Mouse (Mus musculus): ENCODE results near the gene Hdac1. TPM values are rescaled to one million over a fixed set of nuclear protein-coding genes. Genes with fewer than 3 reads are reported as not detected.
A peak's percentile ranks its signal among the peaks of the same experiment; 100 is the strongest.
"Not testable (repeated sequence)": the region's sequence is repeated elsewhere in the genome, so short reads cannot be mapped to it uniquely, and the experiment has no call there.

The Hdac1 gene
- polyA plus RNA-seq, 1 experiment from 2014 or later = 179 TPM

DNA sequence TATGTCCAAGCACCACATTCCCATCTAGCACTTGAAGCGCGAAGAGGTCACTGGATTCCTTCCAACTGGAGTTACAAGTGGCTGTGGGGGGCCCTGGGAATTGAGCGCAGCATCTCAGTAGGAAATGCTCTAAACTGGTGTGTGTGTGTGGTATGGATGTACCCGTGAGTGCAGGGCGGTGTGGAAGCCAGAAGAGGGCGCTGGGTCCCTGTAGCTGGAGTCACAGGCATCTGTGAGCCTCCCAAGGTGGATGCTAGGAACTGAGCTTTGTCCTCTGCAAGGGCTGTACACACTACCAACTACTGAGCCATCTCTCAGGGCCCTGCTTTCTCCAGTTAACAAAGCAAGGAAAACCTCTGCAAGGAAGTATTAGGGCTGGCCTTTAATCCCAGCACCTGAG, 2.5 kb downstream of the Hdac1 start:
- H3K4me1 ChIP-seq (ENCODE audit: control insufficient read depth, insufficient read depth, low read length) = 0 out of 2 replicates have a peak, but pooled peaks cover 3% of the 10 kb centered on the region
- DNase-seq (ENCODE audit: low spot score) (no peak), ATAC-seq (ENCODE audit: low read depth) (no peak)
- 89% methylated on average over 6 of the region's 6 CpGs for WGBS
- H3K9me3 ChIP-seq (ENCODE audit: control insufficient read depth, low read length) = no peaks in the 10 kb centered on the region
- no peak overlapping the region for H3K9ac ChIP-seq (ENCODE audit: low read depth, low read length)
- H3K27ac ChIP-seq (replicated peaks; ENCODE audit: low read depth, low read length) = no peak overlapping the region
- no peak overlapping the region for H3K4me2 ChIP-seq (ENCODE audit: low read depth, low read length)
- H3K27me3 ChIP-seq (replicated peaks; ENCODE audit: control insufficient read depth, insufficient read depth, low read length) = no peaks in the 10 kb centered on the region
- H3K4me3 ChIP-seq (ENCODE audit: low read depth, low read length) = no peak overlapping the region
- H3K36me3 ChIP-seq (ENCODE audit: control insufficient read depth, insufficient read depth, low read length) = peaks cover 37% of the 10 kb centered on the region

DNA sequence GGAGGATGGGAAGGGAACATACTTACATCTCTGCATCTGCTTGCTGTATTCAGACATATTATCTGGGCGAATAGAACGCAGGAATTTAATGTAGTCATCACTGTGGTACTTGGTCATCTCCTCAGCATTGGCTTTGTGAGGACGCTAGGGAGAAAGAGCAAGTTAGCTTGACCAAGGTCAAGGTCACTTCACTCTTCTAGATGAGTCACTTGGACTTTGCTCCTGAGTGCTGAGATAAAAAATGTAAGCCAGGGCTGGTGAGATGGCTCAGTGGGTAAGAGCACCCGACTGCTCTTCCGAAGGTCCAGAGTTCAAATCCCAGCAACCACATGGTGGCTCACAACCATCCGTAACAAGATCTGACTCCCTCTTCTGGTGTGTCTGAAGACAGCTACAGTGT, 13.6 kb downstream of the Hdac1 start:
- 97% methylated on average over 5 of the region's 6 CpGs for WGBS
- peaks cover 85% of the 10 kb centered on the region for H3K36me3 ChIP-seq (ENCODE audit: control insufficient read depth, insufficient read depth, low read length)
- not testable (repeated sequence) for ATAC-seq (ENCODE audit: low read depth)

DNA sequence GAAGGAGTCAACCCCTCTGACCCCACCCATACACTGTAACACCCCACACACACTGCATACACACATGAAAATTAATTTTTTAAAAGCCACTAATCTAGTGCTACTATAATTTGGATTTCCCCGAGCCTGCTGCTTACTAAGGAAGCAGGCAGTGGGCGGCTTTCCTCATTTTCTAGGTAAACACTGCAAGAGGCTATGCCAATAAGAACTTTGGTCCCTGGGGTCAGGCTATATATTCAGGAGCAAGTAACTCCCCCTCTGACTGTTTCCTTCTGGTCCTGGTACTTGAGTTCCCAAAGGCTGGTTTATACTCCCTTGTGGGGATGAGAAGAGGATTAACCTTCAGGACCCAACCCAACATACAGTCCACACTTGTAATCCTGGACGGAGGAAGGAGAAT, 16.6 kb downstream of the Hdac1 start:
- ATAC-seq (ENCODE audit: low read depth) (no peak), DNase-seq (ENCODE audit: low spot score) (no peak)
- H3K4me3 ChIP-seq (ENCODE audit: low read depth, low read length) = no peak overlapping the region
- no peak overlapping the region for H3K9ac ChIP-seq (ENCODE audit: low read depth, low read length)
- WGBS = 85% methylated on average over 3 of the region's 3 CpGs
- H3K27ac ChIP-seq (replicated peaks; ENCODE audit: low read depth, low read length) = no peak overlapping the region
- H3K4me1 ChIP-seq (ENCODE audit: control insufficient read depth, insufficient read depth, low read length) = no peaks in the 10 kb centered on the region
- no peaks in the 10 kb centered on the region for H3K9me3 ChIP-seq (ENCODE audit: control insufficient read depth, low read length)
- H3K27me3 ChIP-seq (replicated peaks; ENCODE audit: control insufficient read depth, insufficient read depth, low read length) = no peaks in the 10 kb centered on the region
- no peak overlapping the region for H3K4me2 ChIP-seq (ENCODE audit: low read depth, low read length)
- peaks cover 93% of the 10 kb centered on the region for H3K36me3 ChIP-seq (ENCODE audit: control insufficient read depth, insufficient read depth, low read length)

More for the DNA sequence above, 13.6 kb downstream of the Hdac1 start:
- H3K27ac ChIP-seq (replicated peaks; ENCODE audit: low read depth, low read length); H3K4me1 ChIP-seq (ENCODE audit: control insufficient read depth, insufficient read depth, low read length); H3K4me2 ChIP-seq (ENCODE audit: low read depth, low read length); H3K9ac ChIP-seq (ENCODE audit: low read depth, low read length); H3K27me3 ChIP-seq (replicated peaks; ENCODE audit: control insufficient read depth, insufficient read depth, low read length); H3K4me3 ChIP-seq (ENCODE audit: low read depth, low read length); H3K9me3 ChIP-seq (ENCODE audit: control insufficient read depth, low read length); DNase-seq (ENCODE audit: low spot score): not testable (repeated sequence)

DNA sequence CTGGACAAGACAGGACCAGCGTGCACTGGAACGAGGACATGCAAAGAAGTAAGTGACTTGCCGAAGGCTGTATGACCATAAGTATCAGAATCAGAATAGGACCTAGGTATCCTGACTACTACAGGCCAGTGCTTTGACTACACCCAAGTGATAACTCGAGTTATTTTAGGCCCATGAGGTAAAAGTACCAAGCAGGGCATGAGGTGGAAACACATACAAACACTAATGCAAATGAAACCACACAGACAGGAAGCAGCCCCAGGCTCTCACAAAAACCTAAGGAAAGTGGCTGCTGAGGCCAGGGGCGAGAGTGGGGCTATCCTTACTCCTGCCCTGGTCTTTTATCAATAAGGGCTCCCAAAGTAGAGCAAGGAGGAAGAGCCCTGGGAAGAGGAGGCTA, 17.2 kb downstream of the Hdac1 start:
- no peak overlapping the region for H3K27ac ChIP-seq (replicated peaks; ENCODE audit: low read depth, low read length)
- WGBS = 90% methylated on average over 5 of the region's 5 CpGs
- H3K9ac ChIP-seq (ENCODE audit: low read depth, low read length) = no peak overlapping the region
- ATAC-seq (ENCODE audit: low read depth) (no peak), DNase-seq (ENCODE audit: low spot score) (no peak)
- H3K4me2 ChIP-seq (ENCODE audit: low read depth, low read length) = no peak overlapping the region
- no peak overlapping the region for H3K4me3 ChIP-seq (ENCODE audit: low read depth, low read length)
- H3K9me3 ChIP-seq (ENCODE audit: control insufficient read depth, low read length) = no peaks in the 10 kb centered on the region
- peaks cover 93% of the 10 kb centered on the region for H3K36me3 ChIP-seq (ENCODE audit: control insufficient read depth, insufficient read depth, low read length)
- no peaks in the 10 kb centered on the region for H3K4me1 ChIP-seq (ENCODE audit: control insufficient read depth, insufficient read depth, low read length)
- no peaks in the 10 kb centered on the region for H3K27me3 ChIP-seq (replicated peaks; ENCODE audit: control insufficient read depth, insufficient read depth, low read length)

DNA sequence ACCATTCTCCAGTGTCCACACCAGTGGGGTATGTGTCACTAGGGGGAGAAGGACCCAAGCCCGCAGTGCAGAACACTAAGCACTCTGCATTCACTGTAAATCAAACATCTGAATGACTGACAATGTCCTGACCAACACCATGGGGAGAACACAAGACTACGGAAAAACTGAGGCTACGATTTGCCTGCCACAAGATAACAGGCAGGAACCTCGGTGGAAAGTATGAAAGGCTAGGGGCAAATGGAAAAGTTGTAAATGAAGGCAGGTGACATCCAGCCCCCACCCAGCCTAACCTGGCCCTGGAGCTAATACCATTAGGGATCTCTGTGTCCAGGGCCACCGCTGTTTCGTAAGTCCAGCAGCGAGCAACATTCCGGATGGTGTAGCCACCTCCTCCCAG, 24.0 kb downstream of the Hdac1 start:
- no peak overlapping the region for H3K9ac ChIP-seq (ENCODE audit: low read depth, low read length)
- H3K27me3 ChIP-seq (replicated peaks; ENCODE audit: control insufficient read depth, insufficient read depth, low read length) = no peaks in the 10 kb centered on the region
- WGBS = 84% methylated on average over 7 of the region's 8 CpGs
- H3K27ac ChIP-seq (replicated peaks; ENCODE audit: low read depth, low read length) = no peak overlapping the region
- ATAC-seq (ENCODE audit: low read depth) (no peak), DNase-seq (ENCODE audit: low spot score) (no peak)
- H3K9me3 ChIP-seq (ENCODE audit: control insufficient read depth, low read length) = no peaks in the 10 kb centered on the region
- peaks cover 85% of the 10 kb centered on the region for H3K36me3 ChIP-seq (ENCODE audit: control insufficient read depth, insufficient read depth, low read length)
- H3K4me1 ChIP-seq (ENCODE audit: control insufficient read depth, insufficient read depth, low read length) = no peaks in the 10 kb centered on the region
- no peak overlapping the region for H3K4me2 ChIP-seq (ENCODE audit: low read depth, low read length)
- H3K4me3 ChIP-seq (ENCODE audit: low read depth, low read length) = no peak overlapping the region

DNA sequence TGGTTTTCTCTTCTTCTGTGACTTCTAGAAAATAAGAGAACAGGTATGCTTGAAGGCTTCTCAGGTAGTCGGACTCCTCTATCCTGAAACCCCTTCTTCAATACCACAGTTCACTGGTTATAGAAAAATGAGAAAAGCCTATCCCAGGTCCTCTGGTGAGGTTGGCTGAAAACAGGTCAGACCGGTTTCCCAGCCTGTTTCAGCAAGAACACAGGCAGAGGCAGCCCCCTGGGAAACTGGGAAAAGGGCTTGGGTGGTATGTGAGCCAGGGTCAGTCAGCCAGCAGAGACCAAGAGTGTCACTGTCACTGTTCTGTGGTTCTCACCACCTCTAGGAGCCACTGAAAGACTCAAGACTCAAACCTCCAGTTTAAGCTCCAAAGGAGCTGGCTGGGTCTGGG, 25.6 kb downstream of the Hdac1 start:
- Histone ChIP-seq H3K36me3 (ENCODE audit: control insufficient read depth, insufficient read depth, low read length) (peaks cover 69% of the 10 kb centered on the region), H3K27me3 (replicated peaks; ENCODE audit: control insufficient read depth, insufficient read depth, low read length) (no peaks in the 10 kb centered on the region), H3K9me3 (ENCODE audit: control insufficient read depth, low read length) (no peaks in the 10 kb centered on the region), H3K9ac (ENCODE audit: low read depth, low read length) (no peak overlapping the region), H3K4me1 (ENCODE audit: control insufficient read depth, insufficient read depth, low read length) (peaks cover 5% of the 10 kb centered on the region), H3K4me3 (ENCODE audit: low read depth, low read length) (no peak overlapping the region), H3K4me2 (ENCODE audit: low read depth, low read length) (no peak overlapping the region), H3K27ac (replicated peaks; ENCODE audit: low read depth, low read length) (peak overlapping the region; percentile 59)
- 32% methylated on average over 2 of the region's 2 CpGs for WGBS
- DNase-seq (ENCODE audit: low spot score) = peak; percentile 87
- no peak; the same call in 1 of the 2 replicates for ATAC-seq (ENCODE audit: low read depth)

DNA sequence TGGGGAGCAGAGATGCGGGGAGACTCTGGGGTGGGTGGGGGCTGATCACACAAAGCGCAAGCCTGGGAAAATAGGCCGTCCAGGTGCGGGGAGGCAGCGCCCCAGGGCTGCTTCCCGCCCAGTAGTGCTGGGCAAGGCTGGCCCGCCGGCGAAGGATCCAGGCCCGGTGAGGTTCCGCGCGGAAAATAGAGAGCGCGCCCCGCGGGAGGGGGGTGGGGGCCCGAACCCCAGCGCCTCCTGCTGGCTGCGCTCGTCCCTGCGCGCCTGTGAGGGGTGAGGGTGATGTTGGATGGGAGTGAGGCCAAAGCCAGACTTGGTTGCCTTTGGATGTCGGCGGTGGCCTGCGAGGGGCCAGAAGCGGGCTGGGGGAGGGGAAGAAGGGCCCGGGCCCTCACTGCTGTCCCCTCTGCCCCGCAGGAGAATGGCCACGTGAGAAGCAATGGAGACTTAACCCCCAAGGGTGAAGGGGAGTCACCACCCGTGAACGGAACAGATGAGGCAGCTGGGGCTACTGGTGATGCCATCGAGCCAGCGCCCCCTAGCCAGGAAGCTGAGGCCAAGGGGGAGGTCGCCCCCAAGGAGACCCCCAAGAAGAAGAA, 28.1 kb downstream of the Hdac1 start:
- WGBS = 2% methylated on average over 17 of the region's 35 CpGs
- Histone ChIP-seq H3K4me3 (ENCODE audit: low read depth, low read length) (peak overlapping the region; percentile 99), H3K9me3 (ENCODE audit: control insufficient read depth, low read length) (no peaks in the 10 kb centered on the region), H3K36me3 (ENCODE audit: control insufficient read depth, insufficient read depth, low read length) (peaks cover 43% of the 10 kb centered on the region), H3K27me3 (replicated peaks; ENCODE audit: control insufficient read depth, insufficient read depth, low read length) (no peaks in the 10 kb centered on the region), H3K27ac (replicated peaks; ENCODE audit: low read depth, low read length) (peak overlapping the region; percentile 96), H3K4me2 (ENCODE audit: low read depth, low read length) (peak overlapping the region; percentile 67), H3K4me1 (ENCODE audit: control insufficient read depth, insufficient read depth, low read length) (peaks cover 13% of the 10 kb centered on the region), H3K9ac (ENCODE audit: low read depth, low read length) (peak overlapping the region; percentile 100)
- peak; percentile 32 for ATAC-seq (ENCODE audit: low read depth)
- DNase-seq (ENCODE audit: low spot score) = peak; percentile 62

DNA sequence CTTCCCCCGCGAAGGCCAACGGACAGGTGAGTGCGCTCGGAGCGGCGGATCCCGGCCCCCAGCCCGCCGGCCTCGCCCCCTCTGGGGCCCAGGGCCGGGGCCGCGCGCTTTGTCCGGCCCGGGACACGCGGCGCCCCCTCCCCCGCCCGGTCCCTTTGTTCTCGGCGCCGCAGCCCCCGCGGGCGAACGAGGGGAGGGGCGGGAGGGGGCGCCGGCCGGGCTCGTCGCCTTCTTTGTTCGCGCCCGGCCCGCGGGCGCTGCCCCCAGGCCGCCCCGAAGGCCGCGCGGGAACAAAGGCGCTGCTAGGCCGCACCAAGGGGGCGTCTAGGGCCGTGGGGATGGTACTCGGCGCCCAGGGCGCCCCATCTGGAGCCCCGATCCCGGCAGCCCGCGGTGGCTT, 28.6 kb downstream of the Hdac1 start:
- peak; percentile 21 for DNase-seq (ENCODE audit: low spot score)

DNA sequence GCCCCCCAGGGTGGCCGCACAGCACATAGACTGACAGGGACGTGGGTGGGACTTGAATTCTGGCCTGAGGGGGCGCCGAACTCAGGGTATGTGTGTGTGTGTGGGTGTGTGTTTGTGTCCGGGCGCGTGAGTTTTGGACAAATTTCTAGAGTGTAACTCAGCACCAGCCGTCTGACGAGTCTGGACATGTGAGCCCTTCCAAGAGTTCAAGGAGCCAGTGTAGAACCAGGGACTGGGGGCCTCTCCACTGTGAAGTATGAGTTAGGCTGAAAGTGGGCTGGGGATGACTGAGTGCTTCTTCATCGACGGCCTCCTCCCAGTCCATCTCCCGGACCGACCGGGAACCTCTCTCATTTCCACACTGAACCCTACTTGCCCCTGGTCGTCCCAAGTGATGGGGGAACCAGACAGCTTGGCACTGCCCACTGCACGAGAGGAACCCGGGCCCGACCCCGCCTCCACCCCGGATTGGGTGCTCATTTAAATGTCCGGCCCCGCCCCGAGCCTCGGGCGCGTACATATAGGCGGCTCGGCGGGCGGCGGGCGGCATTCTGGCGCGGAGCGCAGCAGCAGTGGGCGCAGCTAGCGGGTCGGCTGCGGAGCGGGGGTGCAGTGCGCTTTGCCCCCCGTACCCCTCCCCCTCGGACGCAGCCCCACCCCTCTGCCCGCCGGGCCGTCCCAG, 29.3 kb downstream of the Hdac1 start, which contains the start of gene Marcksl1:
Marcksl1 (plus strand) TSS at position 496 of the 682 bp plus-strand sequence.
- H3K4me2 ChIP-seq (ENCODE audit: low read depth, low read length) = peak within 1 kb of the TSS; percentile 67
- ATAC-seq (ENCODE audit: low read depth) (peak; percentile 89), DNase-seq (ENCODE audit: low spot score) (peak; percentile 95)
- H3K27me3 ChIP-seq (replicated peaks; ENCODE audit: control insufficient read depth, insufficient read depth, low read length) = no peaks in the 10 kb centered on the region
- H3K4me3 ChIP-seq (ENCODE audit: low read depth, low read length) = peak within 1 kb of the TSS; percentile 99
- peaks cover 33% of the 10 kb centered on the region for H3K36me3 ChIP-seq (ENCODE audit: control insufficient read depth, insufficient read depth, low read length)
- WGBS = 9% methylated on average over 21 of the region's 47 CpGs
- H3K4me1 ChIP-seq (ENCODE audit: control insufficient read depth, insufficient read depth, low read length) = peaks cover 13% of the 10 kb centered on the region
- H3K9ac ChIP-seq (ENCODE audit: low read depth, low read length) = peak within 1 kb of the TSS; percentile 100
- no peaks in the 10 kb centered on the region for H3K9me3 ChIP-seq (ENCODE audit: control insufficient read depth, low read length)
- peak within 1 kb of the TSS; percentile 96 for H3K27ac ChIP-seq (replicated peaks; ENCODE audit: low read depth, low read length)

More for the DNA sequence above, 28.6 kb downstream of the Hdac1 start:
- H3K4me2 ChIP-seq (ENCODE audit: low read depth, low read length) = peak overlapping the region; percentile 67
- peak overlapping the region; percentile 100 for H3K9ac ChIP-seq (ENCODE audit: low read depth, low read length)
- WGBS = 2% methylated on average over 8 of the region's 57 CpGs
- H3K27ac ChIP-seq (replicated peaks; ENCODE audit: low read depth, low read length) = peak overlapping the region; percentile 96
- no peaks in the 10 kb centered on the region for H3K27me3 ChIP-seq (replicated peaks; ENCODE audit: control insufficient read depth, insufficient read depth, low read length)
- peaks cover 40% of the 10 kb centered on the region for H3K36me3 ChIP-seq (ENCODE audit: control insufficient read depth, insufficient read depth, low read length)
- H3K9me3 ChIP-seq (ENCODE audit: control insufficient read depth, low read length) = no peaks in the 10 kb centered on the region
- H3K4me3 ChIP-seq (ENCODE audit: low read depth, low read length) = peak overlapping the region; percentile 99
- ATAC-seq (ENCODE audit: low read depth) = peak; percentile 19
- H3K4me1 ChIP-seq (ENCODE audit: control insufficient read depth, insufficient read depth, low read length) = peaks cover 13% of the 10 kb centered on the region

Measured in embryonic facial prominence, embryonic 14.5 days (tissue).